In the genomic region with DNA sequence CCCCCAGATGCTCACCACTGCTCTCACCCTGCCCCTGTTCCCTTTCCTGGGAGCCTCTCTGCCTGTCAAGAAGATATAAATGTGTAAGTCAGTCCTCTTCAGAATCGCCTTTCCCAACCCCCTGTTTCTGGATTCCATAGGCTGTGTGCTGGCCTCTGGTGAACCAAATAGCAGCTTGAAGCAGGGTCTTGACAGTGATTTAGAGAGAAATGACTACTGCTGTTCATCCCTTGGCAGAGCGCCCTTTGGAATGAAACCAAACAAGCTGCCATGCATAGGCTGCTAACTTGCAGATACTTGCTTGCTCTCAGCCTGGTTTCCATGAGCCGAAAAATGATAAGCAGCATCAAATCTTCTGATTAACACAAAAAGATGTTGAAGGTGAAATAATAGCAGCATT, we compare ENCODE assay signal across 8 mouse cellular contexts.
A peak's percentile ranks its signal among the peaks of the same experiment; 100 is the strongest.
DNase-seq lines count a peak whose midpoint lies in the region; ATAC-seq lines count a peak whose summit lies in the region.

No protein-coding gene starts in this region.

- H3K27me3 ChIP-seq in embryonic facial prominence, embryonic 14.5 days (replicated peaks; ENCODE audit: control insufficient read depth, insufficient read depth, low read length), result no peaks in the 10 kb centered on the region
- H3K27me3 ChIP-seq in embryonic facial prominence, embryonic 10.5 days (replicated peaks; ENCODE audit: low read depth, poor library complexity, severe bottlenecking), result no peaks in the 10 kb centered on the region
- no peaks in the 10 kb centered on the region for H3K27me3 ChIP-seq in hindbrain, embryonic 16.5 days (replicated peaks; ENCODE audit: control insufficient read depth, insufficient read depth, low read length)

- H3K27ac ChIP-seq in embryonic facial prominence, embryonic 14.5 days (replicated peaks; ENCODE audit: low read depth, low read length), result no peak overlapping the region
- no peak overlapping the region for H3K27ac ChIP-seq in embryonic facial prominence, embryonic 10.5 days (replicated peaks)
- H3K27ac ChIP-seq in hindbrain, embryonic 16.5 days (ENCODE audit: low read depth, low read length), result no peak overlapping the region

- H3K9me3 ChIP-seq in embryonic facial prominence, embryonic 14.5 days (ENCODE audit: control insufficient read depth, low read length), result no peaks in the 10 kb centered on the region
- no peaks in the 10 kb centered on the region for H3K9me3 ChIP-seq in embryonic facial prominence, embryonic 10.5 days
- H3K9me3 ChIP-seq in hindbrain, embryonic 16.5 days (ENCODE audit: control insufficient read depth, low read length), result no peaks in the 10 kb centered on the region

- DNase-seq in embryonic facial prominence, embryonic 14.5 days (ENCODE audit: low spot score), result peak; percentile 88
- DNase-seq in embryonic facial prominence, embryonic 10.5 days (ENCODE audit: low spot score), result no peak
- DNase-seq in ovary, postnatal 14 days (ENCODE audit: low spot score), result peak; percentile 24
- no peak for DNase-seq in ovary, postnatal 36 days (ENCODE audit: low spot score)
- DNase-seq in left cerebral cortex, postnatal 14 days (ENCODE audit: low spot score in 2 of 2), result peak; percentile 47 to 62
- DNase-seq in spleen, adult 18-20 months, result no peak
- DNase-seq in thymus, postnatal 14 days, result no peak

- WGBS in embryonic facial prominence, embryonic 14.5 days, result 45% methylated on average over 3 of the region's 3 CpGs
- 68% methylated on average over 3 of the region's 3 CpGs for WGBS in embryonic facial prominence, embryonic 10.5 days
- 42% methylated on average over 3 of the region's 3 CpGs for WGBS in hindbrain, embryonic 16.5 days

- no peaks in the 10 kb centered on the region for H3K36me3 ChIP-seq in embryonic facial prominence, embryonic 14.5 days (ENCODE audit: control insufficient read depth, insufficient read depth, low read length)
- no peaks in the 10 kb centered on the region for H3K36me3 ChIP-seq in embryonic facial prominence, embryonic 10.5 days (replicated peaks)
- no peaks in the 10 kb centered on the region for H3K36me3 ChIP-seq in hindbrain, embryonic 16.5 days (ENCODE audit: control insufficient read depth, insufficient read depth, low read length)

- H3K4me3 ChIP-seq in embryonic facial prominence, embryonic 14.5 days (ENCODE audit: low read depth, low read length), result no peak overlapping the region
- no peak overlapping the region for H3K4me3 ChIP-seq in embryonic facial prominence, embryonic 10.5 days
- H3K4me3 ChIP-seq in hindbrain, embryonic 16.5 days (ENCODE audit: low read length), result no peak overlapping the region

- ATAC-seq in embryonic facial prominence, embryonic 14.5 days (ENCODE audit: low read depth), result no peak
- ATAC-seq in hindbrain, embryonic 16.5 days, result peak; percentile 77

- intact Hi-C loops in left cerebral cortex, postnatal 14 days (cut with DNase I), result no loop called here

- no peak overlapping the region for H3K9ac ChIP-seq in embryonic facial prominence, embryonic 14.5 days (ENCODE audit: low read depth, low read length)
- no peak overlapping the region for H3K9ac ChIP-seq in hindbrain, embryonic 16.5 days (ENCODE audit: low read depth, low read length)

- no peak overlapping the region for H3K4me2 ChIP-seq in embryonic facial prominence, embryonic 14.5 days (ENCODE audit: low read depth, low read length)
- no peak overlapping the region for H3K4me2 ChIP-seq in hindbrain, embryonic 16.5 days (ENCODE audit: low read length)

- 0 out of 2 replicates have a peak, but pooled peaks cover 4% of the 10 kb centered on the region for H3K4me1 ChIP-seq in embryonic facial prominence, embryonic 14.5 days (ENCODE audit: control insufficient read depth, insufficient read depth, low read length)
- peaks cover 4% of the 10 kb centered on the region; the same call in 1 of the 2 replicates for H3K4me1 ChIP-seq in embryonic facial prominence, embryonic 10.5 days
- H3K4me1 ChIP-seq in hindbrain, embryonic 16.5 days (ENCODE audit: control insufficient read depth, insufficient read depth, low read depth, low read length), result peaks cover 5% of the 10 kb centered on the region

Comparison
In these comparisons a context has a peak if more than half of its experiments do, and no peak if none do; other contexts are left out.
1. DNase-seq: peak in embryonic facial prominence, embryonic 14.5 days (single experiment), ovary, postnatal 14 days (single experiment) and left cerebral cortex, postnatal 14 days (2 of 2); none in embryonic facial prominence, embryonic 10.5 days (single experiment), ovary, postnatal 36 days (single experiment), spleen, adult 18-20 months (0 of 2) and thymus, postnatal 14 days (single experiment).